Mouse (Mus musculus): Measurements from ENCODE around the gene Afdn.
"Not testable (repeated sequence)": the region's sequence is repeated elsewhere in the genome, so short reads cannot be mapped to it uniquely, and the experiment has no call there.

Afdn gene

DNA sequence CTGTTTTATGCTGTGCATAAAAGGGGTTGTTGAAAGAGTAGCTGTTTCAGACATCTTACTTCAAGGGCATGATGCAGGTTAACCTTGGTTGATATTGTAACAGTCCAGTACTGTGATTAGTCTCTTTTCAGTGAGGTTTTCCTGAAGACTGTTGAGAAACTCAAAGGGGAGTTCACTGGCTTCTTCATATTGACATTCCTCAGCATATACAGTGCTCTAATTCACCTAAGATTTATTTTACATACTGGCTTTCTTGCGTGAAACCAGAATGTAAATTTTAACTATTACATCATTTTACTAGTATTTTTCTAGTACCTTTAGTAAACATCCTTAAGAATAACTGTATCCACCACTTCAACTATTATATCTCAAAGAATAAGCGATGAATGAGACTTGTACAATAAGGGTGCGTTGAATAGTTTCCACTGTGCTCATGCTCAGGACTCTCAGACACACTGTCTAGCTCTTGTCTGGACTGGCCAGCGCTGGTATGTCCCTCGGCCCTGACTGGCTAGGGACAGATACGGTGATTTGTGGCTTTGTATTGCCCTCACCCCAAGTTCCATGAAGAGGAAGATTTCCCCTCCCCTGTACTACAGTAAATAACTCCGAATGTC is 129.6 kb downstream of the Afdn start:
- no peak for DNase-seq

DNA sequence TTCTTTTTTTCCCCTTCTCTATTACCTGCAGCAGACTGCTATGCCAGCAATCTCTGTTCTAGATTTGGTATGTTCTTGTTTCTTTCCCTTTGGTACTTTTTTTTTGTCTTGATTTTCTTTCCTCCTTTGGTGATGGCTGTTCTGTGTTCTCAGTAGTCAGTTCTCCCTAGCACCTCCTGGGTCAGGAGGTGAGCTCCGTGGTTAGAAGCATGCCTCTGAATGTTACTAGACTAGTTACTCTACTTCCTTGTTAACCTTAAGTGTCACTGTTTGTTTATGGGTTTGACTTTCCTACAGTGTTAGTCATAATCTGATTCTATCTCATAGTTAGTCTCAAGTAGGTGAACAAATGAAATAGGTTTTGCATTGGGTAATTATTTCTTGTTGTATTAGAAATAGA is 130.6 kb downstream of the Afdn start:
- DNase-seq = no peak

DNA sequence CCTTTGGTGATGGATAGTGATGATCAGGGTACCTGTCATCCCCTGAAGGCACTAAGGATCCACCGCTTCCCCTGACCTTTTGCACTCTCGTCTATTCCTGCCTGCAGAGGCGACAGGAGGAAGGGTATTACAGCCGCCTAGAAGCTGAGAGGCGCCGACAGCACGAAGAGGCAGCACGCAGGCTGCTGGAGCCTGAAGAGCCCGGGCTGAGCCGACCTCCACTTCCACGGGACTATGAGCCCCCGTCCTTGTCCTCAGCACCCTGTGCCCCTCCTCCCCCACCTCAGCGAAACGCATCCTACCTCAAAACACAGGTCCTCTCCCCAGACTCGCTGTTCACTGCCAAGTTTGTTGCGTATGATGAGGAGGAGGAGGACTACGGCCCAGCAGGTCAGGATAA is 138.5 kb downstream of the Afdn start:
- no peak for DNase-seq

DNA sequence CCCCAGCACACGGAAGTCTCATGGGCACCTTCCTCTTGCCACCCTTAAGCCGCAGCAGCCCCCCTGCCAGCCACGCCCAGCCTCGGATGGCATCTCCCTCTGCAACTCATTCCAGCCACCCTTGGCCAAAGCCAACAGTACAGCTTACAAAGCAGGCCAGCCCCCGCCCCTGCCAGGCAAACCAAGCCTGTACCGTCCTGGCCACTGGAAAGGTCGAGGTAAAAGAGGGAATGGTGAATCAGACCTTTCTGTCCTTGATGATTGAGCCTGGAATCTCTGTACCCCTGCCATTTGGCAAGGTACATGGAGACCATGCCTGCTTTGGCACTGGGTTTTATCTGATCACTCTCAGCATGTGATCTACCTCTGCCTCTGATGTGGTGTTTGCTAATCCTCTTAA is 138.9 kb downstream of the Afdn start:
- DNase-seq = no peak

DNA sequence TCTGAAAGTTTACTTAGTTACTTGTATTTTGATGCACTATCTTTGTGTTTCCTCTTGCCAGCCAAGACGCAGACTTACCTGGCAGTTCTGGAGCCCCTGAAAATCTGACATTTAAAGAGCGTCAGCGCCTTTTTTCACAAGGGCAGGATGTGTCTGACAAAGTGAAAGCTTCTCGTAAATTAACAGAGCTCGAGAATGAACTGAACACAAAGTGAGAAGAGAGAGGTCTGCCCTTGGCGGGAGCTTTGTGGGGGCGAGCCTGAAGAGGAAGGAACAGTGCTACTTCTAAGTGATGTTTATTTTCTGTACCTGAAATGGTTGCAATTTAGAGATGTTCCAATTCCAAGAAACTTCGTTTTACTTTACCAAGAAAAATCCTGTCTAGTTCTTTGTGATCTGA is 143.5 kb downstream of the Afdn start:
- no peak for DNase-seq

DNA sequence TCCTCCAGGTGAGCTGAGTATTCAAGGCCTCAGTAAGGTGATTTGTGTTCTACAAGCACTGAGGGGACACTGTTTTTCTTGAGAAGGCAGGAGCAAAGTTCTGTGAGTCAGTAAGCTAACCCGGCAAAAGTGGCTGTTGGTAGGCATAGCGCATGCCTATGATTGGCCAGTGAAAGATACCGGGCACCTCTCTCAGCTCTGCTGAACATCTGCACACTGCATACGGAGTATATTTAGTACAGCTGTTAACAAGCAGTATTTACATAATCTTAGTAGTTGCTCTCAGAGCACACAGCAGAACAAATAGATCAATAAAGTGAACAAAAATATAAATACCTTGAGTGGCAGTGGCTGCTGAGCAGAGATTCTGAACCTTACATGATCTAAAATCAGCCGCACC is 146.7 kb downstream of the Afdn start:
- no peak for DNase-seq

DNA sequence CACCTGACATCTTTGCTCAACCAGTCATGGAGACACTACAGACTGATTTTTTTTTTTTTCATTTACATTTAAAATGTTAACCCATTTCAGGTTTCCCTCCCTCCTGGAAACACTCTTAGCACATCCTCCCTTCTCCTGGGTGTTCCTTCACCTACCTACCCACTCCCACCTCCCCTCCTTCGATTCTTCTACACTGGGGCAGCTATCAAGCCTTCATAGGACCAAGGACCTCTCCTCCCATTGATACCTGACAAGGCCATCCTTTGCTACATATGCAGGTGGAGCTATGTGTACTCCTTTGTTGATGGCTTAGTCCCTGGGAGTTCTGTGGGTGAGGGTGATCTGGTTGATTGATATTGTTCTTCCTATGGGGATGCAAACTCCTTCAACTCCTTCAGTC is 147.3 kb downstream of the Afdn start:
- no peak for DNase-seq

DNA sequence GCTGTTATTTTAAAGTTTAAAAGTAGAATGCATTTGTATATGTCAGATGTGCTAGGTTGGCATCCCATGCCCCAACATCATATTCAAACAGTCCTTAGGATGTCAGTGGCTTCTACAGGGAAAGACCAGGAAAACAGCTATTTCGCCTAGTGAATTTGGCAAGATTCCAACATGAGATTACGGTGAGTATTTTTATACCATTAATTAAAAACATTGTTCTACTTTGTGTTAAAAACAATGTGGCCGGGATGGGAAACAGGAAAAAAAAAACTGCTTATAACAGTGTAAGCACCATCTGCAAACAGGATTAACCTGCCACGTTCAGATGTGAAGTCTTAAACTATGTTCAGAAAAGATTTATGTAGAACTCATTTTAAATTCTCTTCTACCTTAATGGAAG is 153.6 kb downstream of the Afdn start:
- no peak for DNase-seq

DNA sequence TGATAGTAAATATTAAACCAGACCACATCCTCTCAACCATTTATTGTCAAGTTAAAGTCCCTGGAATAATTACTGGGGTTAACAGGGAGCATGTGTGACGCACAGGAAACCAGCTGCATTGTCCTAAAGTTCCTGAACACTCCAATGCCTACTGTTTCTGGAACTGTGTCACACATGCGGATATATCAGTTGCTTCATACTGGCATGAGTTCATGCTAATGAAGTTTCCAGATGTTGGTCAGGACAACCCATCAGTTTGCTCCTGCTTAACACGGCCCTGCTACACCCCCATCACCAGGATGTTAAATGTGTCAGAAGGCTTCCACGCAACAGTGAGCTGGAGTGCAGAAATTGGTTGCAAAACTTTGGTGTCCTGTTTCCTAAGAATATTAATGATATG is 154.2 kb downstream of the Afdn start:
- no peak for DNase-seq

DNA sequence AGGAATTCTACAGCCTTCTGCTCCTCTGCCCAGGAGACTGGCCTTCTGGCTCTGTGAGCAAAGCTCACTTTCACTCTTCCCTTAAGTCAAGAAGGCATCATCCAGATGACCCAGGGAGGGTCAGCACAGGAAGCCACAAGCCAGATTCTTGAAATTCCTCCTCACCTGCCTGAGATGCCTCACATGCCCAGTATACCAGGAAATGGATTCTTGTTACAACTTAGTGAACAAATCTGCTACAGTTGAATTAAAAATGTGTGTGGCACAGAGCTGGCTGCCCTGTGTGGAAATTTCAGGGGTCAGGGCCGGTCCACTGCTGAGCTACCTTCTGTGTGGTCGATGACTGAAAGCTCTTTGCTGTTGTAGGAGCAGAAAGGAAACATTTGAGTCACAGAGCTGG is 160.4 kb downstream of the Afdn start:
- DNase-seq = no peak

DNA sequence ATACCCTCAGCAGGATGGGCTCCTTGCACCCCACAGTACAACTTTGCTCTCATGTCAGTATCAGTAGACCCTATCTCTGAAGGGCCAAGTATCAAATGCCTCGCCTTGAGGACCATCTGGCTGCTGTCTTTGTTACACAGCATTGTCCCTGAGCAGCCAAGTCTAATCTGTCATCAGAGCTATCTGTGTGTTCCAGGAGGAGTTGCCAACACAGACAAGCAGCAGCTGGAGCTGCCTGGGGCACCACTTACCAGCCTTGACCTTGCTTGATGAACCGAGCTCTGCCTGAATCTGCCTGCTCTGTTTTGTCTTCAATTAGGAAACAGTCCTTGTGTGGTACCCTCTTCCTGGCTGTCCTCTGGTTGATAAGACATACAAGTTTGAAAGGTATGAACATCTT is 163.1 kb downstream of the Afdn start:
- peak; percentile 9 for DNase-seq

DNA sequence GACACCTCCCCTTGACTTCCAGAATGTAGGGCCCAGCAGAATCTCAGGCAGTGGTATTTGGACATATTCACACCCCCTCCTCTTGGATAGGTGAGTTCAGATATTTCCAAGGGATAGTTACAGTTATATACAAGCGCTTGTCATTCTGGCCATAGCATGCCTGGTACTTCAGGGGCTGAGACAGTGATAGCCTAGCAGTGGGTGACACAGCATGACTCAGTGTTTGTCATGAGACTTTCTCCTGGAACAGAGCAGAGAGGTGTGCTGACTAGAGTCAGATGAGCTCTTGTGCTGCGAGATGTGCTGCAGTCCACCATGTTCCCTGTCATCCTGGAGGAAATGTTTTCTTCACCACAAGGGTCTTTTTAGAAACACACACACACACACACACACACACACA is 164.2 kb downstream of the Afdn start:
- no peak for DNase-seq

DNA sequence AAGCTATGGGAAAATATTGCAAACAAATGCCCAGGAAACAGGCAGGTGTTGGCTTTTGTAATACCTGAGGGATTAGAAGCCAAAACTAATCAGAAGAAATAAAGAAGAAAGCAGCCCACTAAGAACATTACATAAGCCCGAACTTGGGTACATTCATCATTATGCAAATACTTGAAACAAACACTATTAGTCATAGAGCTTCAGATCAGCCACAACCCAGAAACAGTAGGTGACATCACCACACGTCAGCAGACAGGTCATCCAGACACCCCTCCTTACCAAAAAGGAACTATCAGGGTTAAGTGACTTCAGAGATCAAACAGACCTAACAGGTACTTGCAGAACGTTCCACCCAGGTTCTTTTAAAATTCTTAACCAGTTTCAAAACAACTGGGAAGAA is 165.6 kb downstream of the Afdn start:
- no peak for DNase-seq

DNA sequence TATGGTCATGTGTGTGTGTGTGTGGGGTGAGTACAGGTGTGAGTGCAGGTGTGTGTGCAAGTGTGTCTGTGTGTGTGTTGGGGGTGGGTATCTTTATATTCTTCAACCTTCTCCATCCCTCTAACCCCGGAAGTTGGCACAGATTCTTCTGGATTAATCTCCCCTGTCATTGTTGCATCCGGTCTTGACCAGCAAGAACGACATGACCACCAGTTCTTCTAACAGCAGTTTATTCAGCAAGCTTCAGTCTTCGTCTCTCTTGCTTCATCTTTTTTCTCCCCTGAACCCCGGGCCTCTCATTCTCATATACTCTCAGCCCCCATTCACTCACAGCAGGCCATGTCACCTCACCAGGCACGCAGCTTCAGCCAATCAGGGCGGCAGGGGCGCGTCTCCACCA is 170.1 kb downstream of the Afdn start:
- no peak for DNase-seq

DNA sequence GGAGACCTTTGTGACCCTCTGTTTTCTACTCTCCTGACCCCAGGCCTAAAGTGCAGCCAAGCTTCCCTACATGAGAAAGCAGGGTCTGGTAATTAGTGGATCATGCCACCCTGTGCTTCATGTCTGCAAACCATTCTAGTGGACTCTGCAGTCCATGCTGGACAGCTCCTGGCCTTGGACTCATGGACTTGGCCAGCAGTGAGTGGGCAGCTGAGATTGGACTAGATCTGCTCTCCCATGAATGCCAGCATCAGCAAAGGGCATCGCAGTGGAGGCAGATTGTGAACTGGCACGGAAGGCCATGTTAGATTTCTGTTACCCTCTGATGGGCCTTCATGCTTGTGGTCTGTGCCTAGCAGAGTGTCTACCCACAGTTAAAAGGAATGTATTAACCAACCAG is 175.0 kb downstream of the Afdn start:
- not testable (repeated sequence) for DNase-seq

DNA sequence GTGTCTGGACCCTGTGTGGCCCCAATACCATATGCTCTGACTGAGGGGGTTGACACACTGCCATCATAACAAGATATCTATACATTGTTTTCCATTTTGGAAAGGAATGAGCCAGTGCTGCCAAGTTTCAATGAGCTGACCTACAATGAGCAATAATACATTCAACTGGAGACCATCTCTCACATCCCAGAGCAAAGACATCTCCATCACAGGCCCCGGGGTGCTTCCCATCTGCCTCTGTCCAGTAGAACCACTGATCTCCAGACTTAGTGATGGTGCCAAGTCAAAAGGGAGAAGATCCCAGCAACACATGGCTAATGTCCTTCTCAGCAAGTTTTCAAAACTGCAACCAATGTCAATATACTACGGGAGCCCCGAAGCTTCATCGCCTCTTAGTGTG is 177.4 kb downstream of the Afdn start:
- no peak for DNase-seq

DNA sequence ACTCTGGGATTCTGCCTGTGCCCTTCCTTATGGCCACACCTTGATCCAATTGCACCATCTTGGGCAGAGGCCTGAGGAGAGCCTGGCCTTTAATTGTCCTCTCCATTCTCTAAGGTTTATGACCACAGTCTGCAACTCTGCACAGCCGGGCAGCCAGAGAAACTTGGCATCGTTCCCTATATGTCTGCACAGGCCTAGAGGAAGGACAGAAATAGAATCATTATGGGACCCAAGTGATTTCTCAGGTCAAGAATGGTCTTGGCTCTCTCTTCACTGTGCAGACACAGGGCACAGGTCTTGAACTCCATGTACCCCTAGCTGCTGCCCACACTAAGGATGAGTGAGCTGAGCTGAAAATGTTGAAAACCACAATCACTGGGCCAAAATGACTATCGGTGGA is 178.3 kb downstream of the Afdn start:
- DNase-seq = no peak

DNA sequence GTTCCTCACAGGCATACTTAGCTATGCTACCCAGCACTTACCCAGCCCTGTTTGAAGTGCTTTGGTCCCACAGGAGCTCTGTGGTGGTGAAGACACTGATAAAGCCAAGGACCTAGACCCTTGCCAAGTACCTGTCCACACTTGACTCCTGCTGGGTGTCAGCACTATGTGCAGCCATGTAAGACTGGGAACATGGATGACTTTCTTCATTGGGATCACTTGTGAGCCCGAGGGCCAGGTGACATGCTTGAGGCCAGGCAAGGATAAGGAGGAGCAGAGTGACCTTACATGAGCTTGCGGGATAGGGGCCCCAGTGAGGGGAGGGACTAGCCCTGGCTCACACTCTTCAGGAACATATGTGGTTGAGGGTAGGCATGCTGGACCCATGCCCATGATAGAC is 178.9 kb downstream of the Afdn start:
- not testable (repeated sequence) for DNase-seq

DNA sequence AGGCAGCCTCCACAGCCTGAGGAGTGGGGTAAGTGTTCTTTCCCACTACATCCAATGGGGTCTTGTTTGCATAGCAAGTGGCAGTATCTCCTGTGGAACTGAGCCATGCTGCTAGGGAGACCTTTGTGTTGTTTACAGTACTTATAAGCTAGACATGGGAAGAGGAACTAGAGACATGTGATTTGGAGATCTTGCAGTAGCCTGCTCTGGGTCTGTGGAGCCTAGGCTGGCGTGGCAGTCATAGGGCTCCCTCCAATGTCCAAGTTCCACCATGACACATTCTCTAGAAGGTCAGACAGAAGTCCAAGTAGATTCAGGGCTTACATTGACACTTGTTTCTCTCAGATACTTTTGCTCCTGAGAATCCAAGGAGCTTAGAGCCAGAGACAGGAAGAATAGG is 180.1 kb downstream of the Afdn start:
- no peak for DNase-seq

DNA sequence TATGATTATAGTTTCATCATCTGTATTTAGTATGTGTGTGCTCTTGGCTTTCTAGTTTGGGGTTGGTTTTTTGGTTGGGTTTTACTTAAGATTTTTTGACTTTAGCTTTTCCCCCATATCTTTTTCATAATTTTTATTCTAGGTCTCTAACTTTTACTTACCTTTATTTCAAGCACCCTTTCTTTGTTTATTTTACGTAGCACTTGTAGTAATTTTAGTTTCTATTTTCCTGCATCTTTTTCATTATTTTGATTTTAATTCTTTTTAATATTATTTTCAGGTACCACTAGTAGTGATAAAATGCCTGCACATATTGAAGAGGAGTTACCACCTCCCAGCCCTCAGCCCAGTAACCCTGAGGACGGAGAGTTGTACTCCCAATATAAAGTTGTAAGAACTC is 187.7 kb downstream of the Afdn start, which contains the start of gene Gm7168:
Gene Gm7168, plus strand, starts transcription at position 301 of the 400 bp plus-strand sequence.
- DNase-seq = not testable (repeated sequence)

DNA sequence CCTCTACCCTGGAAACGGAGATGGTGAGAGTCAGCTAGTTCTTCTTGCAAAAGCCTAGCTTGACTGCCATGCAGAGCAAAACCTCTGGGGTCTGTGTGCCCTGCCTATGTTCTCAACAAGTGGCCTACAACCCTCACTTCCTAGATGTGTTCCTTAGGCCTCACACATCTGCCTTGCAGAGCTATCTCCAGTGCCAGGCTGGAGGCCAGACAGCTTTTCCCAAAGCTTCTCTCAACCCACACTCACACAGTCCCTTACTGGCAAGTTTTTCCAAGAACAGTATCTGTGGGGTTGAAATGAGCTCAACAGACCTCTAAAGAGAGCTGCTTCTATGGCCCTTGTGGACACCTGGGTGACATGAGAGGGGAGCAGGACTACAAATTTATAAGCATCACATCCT is 191.2 kb downstream of the Afdn start:
- not testable (repeated sequence) for DNase-seq

Data from cerebellum, adult 9-10 months (tissue).